Mouse (Mus musculus) small intestine, adult 2 months (tissue): ENCODE results near the gene Tbc1d17. TPM values are rescaled to one million over a fixed set of nuclear protein-coding genes. Genes with fewer than 3 reads are reported as not detected.

Experiments
- H3K27ac ChIP-seq: fragments of 200-500 bp; 2 replicates; pipeline ENCODE4 v1.5.1; 2012; ENCODE audit warnings: low read depth, low read length, control low read depth, inconsistent platforms; ENCODE audit not compliant: insufficient read depth
- H3K27me3 ChIP-seq: fragments of 200-500 bp; 2 replicates; pipeline ENCODE4 v1.6.1; 2012; ENCODE audit warnings: mild to moderate bottlenecking, moderate library complexity, low read length, inconsistent platforms; ENCODE audit not compliant: control insufficient read depth, insufficient read depth
- H3K36me3 ChIP-seq: fragments of 200-500 bp; 2 replicates; pipeline ENCODE4 v1.6.1; 2012; ENCODE audit warnings: mild to moderate bottlenecking, low read length, control low read depth, inconsistent platforms; ENCODE audit not compliant: control insufficient read depth, insufficient read depth
- H3K4me1 ChIP-seq: fragments of 200-500 bp; 2 replicates; pipeline ENCODE4 v1.6.1; 2012; ENCODE audit warnings: low read length, inconsistent platforms, mixed read lengths; ENCODE audit not compliant: control insufficient read depth, insufficient read depth, insufficient read length
- H3K4me3 ChIP-seq: fragments of 200-500 bp; 2 replicates; pipeline ENCODE4 v1.5.1; 2012; ENCODE audit warnings: low read depth, mild to moderate bottlenecking, control low read depth, inconsistent platforms, low read length, moderate library complexity
- CTCF ChIP-seq: fragments of 200-500 bp; IDR thresholded peaks from 2 replicates; pipeline ENCODE4 v1.5.1; 2012; ENCODE audit warnings: low read depth, mild to moderate bottlenecking, control low read depth, inconsistent platforms, low read length, moderate library complexity, mixed read lengths; ENCODE audit not compliant: insufficient replicate concordance, insufficient read length; ENCODE audit errors: extremely low read depth
- POLR2A ChIP-seq: fragments of 200-500 bp; IDR thresholded peaks from 2 replicates; pipeline ENCODE4 v1.6.1; 2012; ENCODE audit warnings: low read depth, mild to moderate bottlenecking, control low read depth, inconsistent platforms, low read length, moderate library complexity
- WGBS: fragments of 180-500 bp; shearing (Covaris S2); methylation state at CpG from one replicate; pipeline ENCODE4 v1.1.7; 2018; 5-methylcytosine and 5-hydroxymethylcytosine counted together
- polyA plus RNA-seq: library from polyadenylated mRNA; depleted of rRNA; stranded (reverse); fragments of >200 nt; gene quantifications from 2 replicates; pipeline ENCODE4 v1.2.3, GENCODE M21; 2012

Gene Tbc1d17
- polyA plus RNA-seq, 1 experiment = 63.2 TPM

DNA sequence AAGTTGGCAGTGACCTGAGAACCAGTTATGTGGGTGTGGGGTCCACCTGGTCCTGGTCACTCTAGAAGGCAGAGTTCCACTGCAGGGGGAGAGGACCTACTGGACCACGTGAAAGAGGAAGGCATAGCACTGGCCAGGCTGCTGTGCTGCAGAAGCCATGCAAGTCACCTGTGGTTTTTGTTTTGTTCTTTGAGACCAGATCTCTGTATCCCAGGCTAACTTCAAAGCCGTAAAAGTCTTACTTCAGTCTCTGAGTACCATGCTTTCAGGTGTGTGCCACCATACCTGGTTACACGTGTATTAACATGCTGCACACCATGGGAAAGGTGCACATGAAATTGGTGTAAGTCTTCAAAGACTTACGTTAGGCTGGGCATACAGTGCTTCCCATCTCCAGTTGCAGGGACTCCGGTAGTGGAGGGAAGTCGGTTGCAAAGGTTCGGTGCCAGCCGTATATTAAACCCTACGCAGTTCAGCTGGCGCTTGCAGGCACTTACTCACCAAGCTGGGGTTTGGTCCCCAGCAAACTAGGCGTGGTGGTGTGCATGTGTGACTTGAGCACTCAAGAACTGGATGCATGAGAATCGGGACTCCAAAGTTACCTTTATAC, 2.9 kb upstream of the Tbc1d17 start:
- TF ChIP-seq POLR2A (no peak), CTCF (no peak)
- Histone ChIP-seq H3K4me1 (peaks cover 19% of the 10 kb centered on the region), H3K27ac (no peak overlapping the region), H3K27me3 (no peaks in the 10 kb centered on the region), H3K36me3 (peaks cover under 1% of the 10 kb centered on the region; the same call in 1 of the 2 replicates), H3K4me3 (no peak overlapping the region)
- 86% methylated on average over 12 of the region's 12 CpGs for WGBS

DNA sequence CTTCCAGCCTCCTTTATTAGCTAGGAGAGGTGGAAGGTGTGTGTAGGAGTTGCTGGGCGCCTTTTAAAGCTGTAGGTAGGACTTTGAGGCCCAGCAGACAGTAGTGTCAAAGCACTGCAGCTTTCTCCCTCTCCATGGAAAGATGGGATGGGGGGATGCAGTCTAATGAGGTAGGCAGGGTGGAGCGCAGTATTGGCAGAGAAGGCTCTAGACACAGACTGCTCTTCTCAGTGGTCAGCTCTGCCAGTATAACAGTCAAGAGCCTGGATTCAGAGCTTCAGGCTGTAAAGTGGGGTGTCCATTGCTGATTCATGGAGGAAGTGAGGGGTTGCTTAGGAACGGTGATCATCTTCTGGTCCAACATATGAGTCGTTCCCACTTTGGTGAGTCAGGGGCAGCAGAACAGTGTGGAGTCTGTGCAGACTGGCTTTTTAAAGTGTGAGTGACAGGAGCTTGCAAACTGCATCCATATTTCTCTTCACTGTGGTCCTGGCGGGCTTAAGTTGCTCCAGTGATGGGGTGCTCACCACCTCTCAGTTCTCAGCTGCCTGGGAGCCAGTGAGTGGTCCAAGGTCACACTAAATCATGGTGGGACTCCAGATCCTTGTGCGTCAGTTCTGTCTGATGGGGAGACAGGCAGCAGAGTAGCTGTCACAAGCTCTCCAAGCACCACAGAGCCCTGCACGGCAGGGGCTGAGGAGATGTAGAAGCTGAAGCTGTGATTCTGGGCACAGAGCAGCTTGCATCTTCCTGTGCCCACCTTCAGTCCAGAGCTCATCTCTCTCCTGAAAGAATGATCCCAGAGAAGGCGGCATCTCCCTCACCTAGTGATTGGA, 2.1 kb upstream of the Tbc1d17 start:
- 64% methylated on average over 8 of the region's 8 CpGs for WGBS
- no peak for TF ChIP-seq CTCF
- TF ChIP-seq POLR2A = no peak
- no peaks in the 10 kb centered on the region for H3K27me3 ChIP-seq
- peak overlapping the region; percentile 67; the same call in 1 of the 2 replicates for H3K27ac ChIP-seq
- H3K4me1 ChIP-seq = peaks cover 16% of the 10 kb centered on the region
- H3K4me3 ChIP-seq = peak overlapping the region; percentile 80
- H3K36me3 ChIP-seq = peaks cover 7% of the 10 kb centered on the region

DNA sequence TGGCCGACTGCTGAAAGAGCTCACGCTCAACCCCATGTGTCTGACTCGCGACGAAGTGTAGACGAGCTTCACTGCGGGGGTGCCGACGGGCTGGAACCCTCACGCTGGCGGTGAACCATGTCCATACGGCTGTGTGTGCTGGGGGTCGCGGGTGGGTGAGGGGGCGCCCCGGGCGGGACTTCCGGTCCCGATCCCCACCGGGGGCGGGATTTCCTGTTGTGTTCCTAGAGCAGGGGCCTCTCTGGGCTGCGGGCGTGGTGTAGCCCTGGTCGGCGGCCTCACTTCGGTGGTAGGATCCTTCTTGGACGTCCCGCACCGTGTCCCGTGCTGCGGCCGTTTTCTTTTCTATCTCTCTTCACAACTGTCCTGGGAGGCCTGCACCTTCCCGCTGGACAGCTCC, 1.3 kb upstream of the Tbc1d17 start:
- Histone ChIP-seq H3K36me3 (peaks cover 16% of the 10 kb centered on the region), H3K4me3 (peak overlapping the region; percentile 80), H3K27ac (peak overlapping the region; percentile 91), H3K27me3 (no peaks in the 10 kb centered on the region), H3K4me1 (peaks cover 14% of the 10 kb centered on the region)
- under 1% methylated on average over 33 of the region's 33 CpGs for WGBS
- no peak; the same call in 1 of the 2 replicates for TF ChIP-seq POLR2A
- TF ChIP-seq CTCF = no peak

DNA sequence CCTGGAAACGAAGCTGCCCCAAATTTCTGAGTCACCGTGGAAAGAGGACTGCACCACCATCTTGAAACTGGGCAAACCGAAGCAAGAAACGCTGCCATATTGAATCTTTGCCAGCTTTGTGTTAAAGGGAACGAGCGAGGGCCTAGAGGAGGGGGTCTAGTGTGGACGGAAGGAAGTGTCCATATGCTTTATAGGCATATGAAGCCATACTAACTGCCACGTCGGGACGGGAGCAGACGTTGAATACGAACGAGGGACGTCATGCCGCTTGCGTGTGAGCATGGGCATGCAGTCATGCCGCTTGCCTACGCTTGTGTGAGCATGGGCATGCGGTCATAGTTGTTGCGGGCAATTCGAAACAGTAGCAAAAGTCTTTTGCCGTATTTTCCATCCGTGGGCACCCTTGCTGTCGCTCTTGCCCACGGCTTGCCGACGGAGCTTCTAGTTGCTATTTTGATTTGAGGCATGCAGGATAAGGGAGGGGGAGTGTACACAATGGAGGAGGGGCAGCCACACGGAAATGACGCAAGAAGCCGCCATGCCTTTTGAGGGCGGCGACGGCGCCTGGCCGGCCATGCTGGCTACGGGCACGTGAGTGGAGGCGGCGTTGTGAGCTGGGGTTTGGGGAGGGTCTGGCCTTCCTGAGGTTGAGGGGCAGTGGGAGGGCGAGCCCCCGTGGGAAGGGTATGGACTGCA, 685 bp upstream of the Tbc1d17 start:
- TF ChIP-seq CTCF = no peak
- TF ChIP-seq POLR2A = no peak; the same call in none of the 2 replicates
- under 1% methylated on average over 41 of the region's 41 CpGs for WGBS
- peaks cover 13% of the 10 kb centered on the region for H3K4me1 ChIP-seq
- peak overlapping the region; percentile 91 for H3K27ac ChIP-seq
- H3K4me3 ChIP-seq = peak overlapping the region; percentile 80
- peaks cover 21% of the 10 kb centered on the region for H3K36me3 ChIP-seq
- H3K27me3 ChIP-seq = no peaks in the 10 kb centered on the region

DNA sequence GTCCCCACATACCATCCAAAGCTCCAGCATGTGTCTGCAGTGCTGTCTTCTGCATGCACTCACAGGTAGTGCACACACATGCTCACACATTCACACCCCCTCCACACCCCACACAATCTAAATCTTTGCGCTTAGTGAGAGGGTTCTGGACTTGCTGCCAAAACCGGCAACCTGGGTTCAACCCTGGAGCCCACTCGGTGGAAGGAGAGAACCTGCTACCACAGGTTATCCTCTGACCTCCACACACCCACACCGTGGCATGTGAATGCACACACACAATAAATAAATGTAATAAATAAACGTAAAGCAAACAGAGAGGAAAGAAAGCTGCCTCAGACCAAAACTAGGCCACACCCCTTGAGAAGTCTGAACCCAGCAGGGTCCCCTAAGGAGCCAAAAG, 1.1 kb downstream of the Tbc1d17 start:
- peak overlapping the region; percentile 80 for H3K4me3 ChIP-seq
- 29% methylated on average over 5 of the region's 5 CpGs for WGBS
- TF ChIP-seq POLR2A (no peak), CTCF (no peak)

DNA sequence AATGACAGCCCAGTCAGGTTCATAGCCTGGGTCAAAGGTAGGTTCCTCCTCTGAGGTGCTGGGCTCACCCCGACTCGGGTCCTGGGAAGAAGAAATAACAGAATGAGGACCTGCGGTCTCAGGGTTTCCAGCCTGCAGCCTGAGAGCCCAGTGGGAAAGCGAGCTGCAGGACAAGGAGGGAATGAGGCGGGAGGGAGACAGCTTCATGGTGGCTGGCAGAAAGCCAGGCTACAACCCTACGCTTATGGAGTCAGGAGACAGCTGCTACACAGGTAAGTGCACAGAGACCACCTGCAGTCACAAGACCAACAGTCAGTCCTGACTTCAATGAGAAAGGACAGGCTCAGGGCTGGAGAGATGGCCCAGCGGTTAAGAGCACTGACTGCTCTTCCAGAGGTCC, 2.1 kb downstream of the Tbc1d17 start:
- H3K4me1 ChIP-seq = peaks cover 8% of the 10 kb centered on the region; the same call in 1 of the 2 replicates
- H3K27ac ChIP-seq = no peak overlapping the region
- peaks cover 46% of the 10 kb centered on the region for H3K36me3 ChIP-seq
- no peak overlapping the region for H3K4me3 ChIP-seq
- 87% methylated on average over 7 of the region's 7 CpGs for WGBS
- TF ChIP-seq POLR2A = no peak
- no peak for TF ChIP-seq CTCF
- no peaks in the 10 kb centered on the region for H3K27me3 ChIP-seq

More for the DNA sequence above, 1.1 kb downstream of the Tbc1d17 start:
- peaks cover 8% of the 10 kb centered on the region; the same call in 1 of the 2 replicates for H3K4me1 ChIP-seq
- H3K36me3 ChIP-seq = peaks cover 37% of the 10 kb centered on the region
- H3K27me3 ChIP-seq = no peaks in the 10 kb centered on the region
- H3K27ac ChIP-seq = no peak overlapping the region

DNA sequence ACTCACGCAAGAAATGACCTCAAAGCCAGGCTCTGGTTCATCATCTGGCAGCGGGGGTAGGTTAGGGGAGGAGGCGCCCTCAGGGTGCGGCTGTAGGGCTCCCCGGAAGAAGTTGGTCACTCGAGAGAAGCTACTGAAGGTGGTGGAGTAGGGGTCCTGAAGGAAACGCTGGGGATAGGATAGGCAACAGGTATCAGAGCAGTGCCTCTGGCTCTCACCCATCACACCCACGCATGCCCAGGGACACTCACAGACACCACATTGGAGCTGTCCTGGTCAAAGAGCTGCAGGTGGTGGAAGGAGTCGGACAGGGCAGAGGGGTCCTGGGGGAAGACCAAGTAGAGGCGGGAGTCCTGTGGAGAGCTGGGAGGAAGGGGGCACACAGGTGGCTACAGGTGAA, 3.9 kb downstream of the Tbc1d17 start:
- no peak for TF ChIP-seq CTCF
- no peak for TF ChIP-seq POLR2A
- 92% methylated on average over 10 of the region's 10 CpGs for WGBS
- Histone ChIP-seq H3K4me3 (no peak overlapping the region), H3K36me3 (peaks cover 53% of the 10 kb centered on the region), H3K4me1 (peaks cover 7% of the 10 kb centered on the region), H3K27ac (no peak overlapping the region), H3K27me3 (no peaks in the 10 kb centered on the region)
